Mouse (Mus musculus) left cerebral cortex, postnatal 36 days (tissue): ENCODE measurements around the gene Mfsd14a. TPM values are rescaled to one million over a fixed set of nuclear protein-coding genes. Genes with fewer than 3 reads are reported as not detected.
"Not testable (repeated sequence)": the region's sequence is repeated elsewhere in the genome, so short reads cannot be mapped to it uniquely, and the experiment has no call there.

Source experiments
- DNase-seq, 2 experiments: peaks; one replicate each; pipeline ENCODE4 v3.0.0; 2021 to 2022; ENCODE audit warnings: low spot score in 2 of 2, mixed read lengths in 1 of 2
- intact Hi-C: fragments of 180-260 bp; cut with DNase I; formaldehyde crosslinking; loops from one replicate; pipeline ENCODE4 v1.15.1; 2025
- total RNA-seq, 2 experiments: library from RNA; stranded (reverse); gene quantifications; 2 replicates each; pipeline ENCODE4 v1.2.3; 2021

Mfsd14a gene
- total RNA-seq, 2 experiments from 2014 or later: 55.1 to 55.4 TPM

DNA sequence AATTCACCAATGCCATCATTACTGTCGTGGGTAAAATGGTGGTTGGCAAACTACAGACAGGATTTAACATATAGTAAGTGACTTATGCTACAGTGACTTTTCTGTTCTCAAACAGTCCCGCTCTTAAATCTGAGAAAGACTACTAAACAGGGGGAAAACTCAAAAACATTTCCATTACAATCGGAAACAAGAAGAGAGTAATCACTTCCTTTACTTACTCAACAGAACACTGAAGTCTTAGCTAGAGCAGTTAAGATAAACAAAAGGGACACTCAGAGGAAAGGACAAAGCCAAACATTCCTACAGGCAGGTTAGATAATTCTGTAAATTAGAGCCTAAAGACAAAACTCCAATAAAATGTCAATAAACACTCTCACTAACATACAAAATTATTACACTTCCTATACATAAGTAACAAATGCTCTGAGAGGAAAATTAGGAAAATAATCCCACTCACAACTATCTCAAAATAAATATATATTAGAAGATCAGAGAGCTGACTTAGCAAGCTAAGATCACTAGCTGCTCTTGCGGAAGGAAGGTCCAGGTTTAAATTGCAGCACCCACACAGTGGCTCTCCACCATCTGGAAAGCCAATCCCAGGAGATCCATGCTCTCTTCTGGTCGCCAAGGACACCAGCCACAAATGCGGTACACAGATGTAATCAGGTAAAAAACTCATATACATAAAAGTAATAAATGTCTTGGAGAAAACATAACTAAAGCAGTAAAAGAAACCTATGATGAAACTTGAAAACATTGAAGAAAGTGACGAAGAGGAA lies 6.1 kb downstream of the Mfsd14a start:
- no peak for DNase-seq
- intact Hi-C loops: no loop called here

DNA sequence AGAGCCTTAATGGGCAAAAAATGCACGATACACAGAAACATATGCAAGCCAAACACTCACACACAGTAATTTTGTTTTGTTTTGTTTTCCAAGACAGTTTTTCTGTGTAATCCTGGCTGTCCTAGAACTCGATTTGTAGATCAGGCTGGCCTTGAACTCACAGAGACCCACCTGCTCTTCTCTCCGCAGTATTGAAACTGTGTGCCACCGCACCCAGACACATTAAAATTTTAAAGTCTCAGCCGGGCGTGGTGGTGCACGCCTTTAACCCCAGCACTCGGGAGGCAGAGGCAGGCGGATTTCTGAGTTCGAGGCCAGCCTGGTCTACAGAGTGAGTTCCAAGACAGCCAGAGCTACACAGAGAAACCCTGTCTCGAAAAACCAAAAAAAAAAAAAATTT lies 8.4 kb downstream of the Mfsd14a start:
- DNase-seq, intact Hi-C loops: not testable (repeated sequence)

DNA sequence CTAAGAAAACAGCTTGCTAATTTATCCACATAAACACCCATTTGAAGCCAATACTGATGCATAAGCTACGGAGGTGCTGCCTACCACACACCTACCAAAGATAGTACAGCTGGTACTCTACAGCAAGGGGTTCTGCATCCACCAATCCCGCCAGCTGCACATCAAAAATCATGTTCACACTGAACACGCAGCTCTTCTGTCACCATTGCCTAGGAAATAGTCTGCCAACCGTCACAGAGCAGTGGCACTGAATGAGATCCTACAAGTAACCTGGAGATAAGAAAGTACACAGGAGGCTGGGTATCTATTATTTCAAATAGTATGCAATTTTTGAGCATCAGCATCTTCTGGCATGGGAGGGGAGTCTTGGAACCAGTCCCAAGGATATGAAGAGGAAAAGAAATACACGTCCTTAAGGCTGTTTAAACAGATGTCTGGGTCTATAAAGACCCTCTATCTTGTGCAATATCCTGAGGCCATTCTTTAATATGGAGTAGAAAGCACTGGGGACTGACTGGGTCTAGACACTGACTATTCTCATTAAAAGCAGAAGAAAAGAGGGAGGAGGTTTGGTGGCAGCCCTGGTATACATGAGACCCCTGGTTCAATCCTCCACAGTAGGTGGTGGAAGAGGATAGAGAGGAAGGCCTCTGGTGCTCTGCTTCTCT lies 9.1 kb downstream of the Mfsd14a start:
- no peak for DNase-seq
- intact Hi-C loops: no loop called here

DNA sequence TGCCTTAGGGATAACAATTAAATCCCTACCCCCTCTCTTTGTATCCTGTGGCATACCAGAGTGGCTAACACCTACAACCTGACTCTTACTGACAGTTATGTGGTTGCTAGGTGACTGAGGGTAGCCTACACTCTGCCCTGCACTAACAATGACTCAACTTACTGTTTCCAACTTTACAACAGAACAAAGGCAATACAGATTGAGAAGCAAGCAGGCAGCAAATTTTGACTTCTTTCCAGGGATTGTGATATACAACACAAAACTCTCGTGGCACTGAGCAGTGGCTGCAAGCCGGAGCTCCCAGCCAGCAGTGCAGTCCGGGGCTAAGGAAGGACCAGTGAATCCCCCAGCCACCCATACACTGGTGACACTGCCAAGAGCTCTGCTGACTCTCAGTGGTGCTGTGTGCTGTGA lies 10.4 kb downstream of the Mfsd14a start:
- intact Hi-C loops: no loop called here
- no peak for DNase-seq

DNA sequence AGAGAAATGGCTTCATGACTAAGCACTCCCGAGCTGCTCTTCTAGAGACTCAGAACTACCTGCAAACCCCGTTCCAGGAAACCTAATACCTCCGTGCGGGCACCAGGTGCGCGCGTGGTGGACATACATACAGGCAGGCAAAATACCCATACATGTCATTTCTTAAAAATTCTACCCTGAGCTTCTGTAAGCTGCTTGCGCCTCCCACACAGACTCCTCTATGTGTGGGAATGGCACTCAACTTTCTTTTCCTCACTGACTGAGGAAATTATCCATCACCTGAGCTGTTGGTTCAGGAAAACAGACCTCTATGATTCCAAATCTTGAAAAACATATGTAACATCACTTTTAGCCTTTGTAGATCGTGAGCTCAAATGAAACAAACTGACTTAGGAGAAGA lies 11.8 kb downstream of the Mfsd14a start:
- DNase-seq: no peak
- intact Hi-C loops: no loop called here

DNA sequence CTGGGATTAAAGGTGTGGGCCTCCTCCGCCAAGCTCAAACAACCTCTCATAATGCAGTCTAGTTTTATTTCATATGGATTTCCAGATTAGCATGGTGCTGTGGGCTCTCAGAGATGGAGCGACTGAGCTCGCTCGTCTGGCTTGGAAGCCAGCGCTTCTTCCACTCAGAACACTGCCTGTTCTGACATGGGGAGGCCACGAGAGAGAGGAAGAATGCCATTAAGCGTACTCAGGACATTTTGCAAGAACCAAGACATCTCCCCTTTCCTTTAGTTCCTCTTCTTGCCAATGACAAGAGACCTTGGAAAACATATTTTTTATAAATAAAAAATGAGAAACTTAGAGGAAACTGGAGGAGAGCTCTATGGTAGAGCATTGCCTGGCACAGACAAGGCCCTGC lies 13.7 kb downstream of the Mfsd14a start:
- intact Hi-C loops: no loop called here
- no peak for DNase-seq

DNA sequence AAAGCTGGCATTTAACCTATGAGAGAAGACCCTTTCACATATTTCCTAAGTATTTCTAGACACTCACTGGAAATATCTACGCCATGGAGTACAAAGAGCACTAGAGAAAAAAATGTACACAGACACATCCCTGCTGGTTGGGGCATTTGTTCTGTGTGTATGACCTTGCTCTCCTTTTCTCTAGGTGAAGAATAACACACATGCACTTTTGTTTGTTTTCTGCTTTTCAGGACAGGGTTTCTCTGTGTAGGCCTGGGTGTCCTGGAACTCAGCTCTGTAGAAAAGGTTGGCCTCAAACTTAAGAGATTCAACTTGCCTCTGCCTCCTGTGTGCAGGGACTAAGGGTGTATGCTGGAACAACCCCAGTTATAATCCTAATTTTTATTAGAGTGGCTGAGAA lies 16.1 kb downstream of the Mfsd14a start:
- intact Hi-C loops: no loop called here
- no peak for DNase-seq

DNA sequence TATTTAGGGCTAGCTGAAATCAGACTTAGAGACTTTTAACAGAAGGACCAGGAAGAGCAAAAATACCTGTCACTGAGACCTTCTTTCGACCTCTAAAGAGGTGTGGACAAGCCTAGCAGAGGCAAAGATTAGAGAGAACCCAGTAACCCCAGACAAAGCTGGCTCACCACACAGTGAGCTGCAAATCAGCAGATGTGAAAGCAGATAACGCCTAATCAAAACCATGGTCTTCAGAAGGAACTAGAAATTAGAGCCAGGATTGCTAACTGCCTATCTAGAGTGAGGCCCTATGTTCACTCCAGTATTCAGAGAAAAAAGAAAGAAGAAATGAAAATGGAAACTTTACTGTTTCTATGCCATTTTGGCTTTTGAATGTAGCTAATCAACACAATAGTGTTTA lies 20.1 kb downstream of the Mfsd14a start:
- no peak for DNase-seq
- intact Hi-C loops: no loop called here

DNA sequence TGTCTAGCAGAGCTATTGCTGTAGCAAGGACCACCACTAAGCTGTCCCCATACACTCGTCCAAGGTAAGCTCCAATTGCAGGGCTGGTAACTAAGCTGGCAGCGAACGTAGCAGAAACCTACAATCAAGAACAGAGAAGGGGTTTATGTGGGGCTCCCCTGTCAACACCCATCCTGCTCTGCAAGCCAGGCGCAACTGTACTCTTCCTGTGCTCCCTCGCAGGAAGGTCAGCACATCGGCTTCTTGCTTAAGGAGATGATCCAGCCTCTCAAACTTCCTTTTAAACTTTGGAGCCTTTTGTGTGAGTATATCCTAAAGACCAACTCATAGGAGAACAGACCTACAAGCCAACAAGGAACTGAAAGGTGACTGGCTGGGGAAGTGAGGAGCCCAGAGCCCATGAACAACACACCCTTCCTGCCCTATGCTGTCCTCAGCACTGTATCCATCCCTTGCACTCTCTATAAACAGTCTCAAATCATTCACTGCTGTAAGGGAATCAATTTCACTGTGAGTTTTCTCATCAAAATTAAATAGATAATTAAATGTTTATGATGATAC lies 20.6 kb downstream of the Mfsd14a start:
- DNase-seq: no peak
- intact Hi-C loops: no loop called here

DNA sequence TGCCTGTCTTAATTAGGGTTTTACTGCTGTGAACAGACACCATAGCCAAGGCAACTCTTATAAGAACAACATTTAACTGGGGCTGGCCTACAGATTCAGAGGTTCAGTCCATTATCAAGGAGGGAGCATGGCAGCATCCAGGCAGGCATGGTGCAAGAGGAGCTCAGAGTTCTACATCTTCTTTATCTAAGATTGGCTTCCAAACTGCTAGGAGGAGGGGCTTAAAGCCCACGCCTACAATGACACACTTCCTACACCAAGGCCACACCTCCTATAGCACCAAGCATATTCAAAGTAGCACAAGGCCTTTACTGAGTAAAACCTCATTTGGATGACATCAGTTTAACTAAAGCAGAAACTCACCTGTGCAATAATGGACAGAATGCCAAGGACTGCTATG lies 22.5 kb downstream of the Mfsd14a start:
- no peak for DNase-seq
- intact Hi-C loops: no loop called here

DNA sequence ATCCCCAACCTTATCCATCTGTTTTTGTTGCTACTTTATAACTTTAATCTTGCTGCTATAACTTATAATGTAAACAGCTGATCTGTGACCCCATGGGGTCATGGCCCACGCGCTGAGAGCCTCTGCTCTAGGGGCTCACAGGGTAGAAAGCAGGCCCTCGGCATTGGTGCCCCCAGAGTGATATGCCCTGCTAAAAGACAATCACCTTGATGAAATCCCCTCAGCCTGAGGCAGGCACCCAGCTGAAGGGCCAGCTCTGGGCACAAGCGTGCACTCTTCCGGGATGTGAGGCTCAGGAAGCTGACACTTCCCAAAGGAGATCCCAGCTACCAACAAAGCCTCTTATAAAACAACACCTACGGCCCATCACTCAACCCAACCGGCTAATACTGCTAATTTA lies 23.9 kb downstream of the Mfsd14a start:
- DNase-seq: no peak
- intact Hi-C loops: no loop called here

DNA sequence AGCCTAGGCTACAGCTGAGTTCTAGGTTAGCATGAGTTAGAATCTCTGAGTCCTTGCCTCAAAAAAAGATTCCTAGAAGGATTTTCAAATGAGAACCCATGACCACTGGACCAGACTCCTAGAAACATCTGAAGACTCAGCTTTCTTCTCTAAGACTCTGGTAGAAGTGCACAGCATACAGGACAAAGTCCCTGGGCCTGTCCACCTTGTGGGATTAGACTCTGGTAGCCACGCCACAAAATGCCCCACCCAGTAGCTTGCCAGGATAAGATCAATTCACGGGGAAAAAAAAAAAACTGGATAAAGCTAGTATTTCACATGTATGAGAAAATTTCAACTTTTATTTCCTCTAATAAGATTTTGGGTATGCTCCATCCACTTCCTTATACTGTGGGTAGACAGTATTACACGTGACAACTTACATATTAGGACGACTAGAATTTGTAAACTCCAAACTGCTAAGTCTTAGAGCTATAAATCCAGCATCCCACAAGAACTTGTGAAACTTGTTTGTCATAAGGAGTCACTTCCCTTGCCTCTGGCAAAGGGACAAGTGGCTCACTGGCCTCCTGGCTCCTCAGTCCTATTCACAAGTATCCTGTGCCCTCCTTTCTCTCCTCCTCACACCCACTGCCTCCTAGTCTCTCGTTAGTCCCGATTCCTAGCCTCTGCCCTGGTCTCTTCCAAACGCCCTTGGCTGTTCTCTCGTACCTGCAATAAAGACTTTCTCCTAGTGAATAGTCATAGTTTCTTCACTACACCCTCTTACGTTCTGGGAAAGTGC lies 24.6 kb downstream of the Mfsd14a start:
- intact Hi-C loops: no loop called here
- no peak for DNase-seq

DNA sequence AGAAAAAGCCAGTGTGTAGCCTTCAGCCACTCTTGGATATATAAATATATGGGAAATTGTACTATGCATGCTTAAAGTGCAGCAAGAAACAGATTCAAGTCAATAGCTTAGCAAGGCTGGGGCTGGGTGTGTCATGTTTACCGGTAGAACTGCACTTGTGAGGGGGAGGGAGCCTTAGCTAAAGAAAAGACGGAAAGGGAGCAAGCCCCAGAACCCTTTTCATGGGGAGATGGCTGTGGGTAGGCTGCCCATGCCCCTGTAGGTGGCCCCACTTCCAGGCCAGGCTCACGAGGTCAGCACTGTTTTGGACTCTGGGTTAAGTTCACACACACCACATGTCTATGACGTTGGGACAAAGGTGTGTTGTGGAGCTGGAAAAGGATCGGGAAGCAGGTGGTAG lies 26.7 kb downstream of the Mfsd14a start:
- DNase-seq: no peak
- intact Hi-C loops: no loop called here

DNA sequence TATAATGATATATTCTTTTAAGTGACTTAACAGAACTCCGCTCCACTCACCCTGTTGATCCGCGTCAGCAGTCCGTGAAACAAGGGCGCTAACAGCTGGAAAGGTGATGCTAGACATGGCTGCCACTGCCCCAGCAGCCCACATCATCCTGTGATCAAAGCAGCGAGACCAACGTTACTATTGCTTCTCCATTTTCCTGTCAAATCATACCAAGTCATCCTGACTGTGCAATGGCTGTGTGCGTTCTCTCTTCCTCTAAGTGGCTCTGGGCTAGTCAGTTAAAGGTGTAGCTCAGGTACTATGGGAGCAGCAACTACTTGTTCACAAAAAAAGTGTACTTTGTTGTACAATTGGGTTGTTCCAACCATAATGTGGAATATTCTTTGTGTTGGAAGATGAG lies 27.6 kb downstream of the Mfsd14a start:
- DNase-seq: no peak
- intact Hi-C loops: no loop called here

DNA sequence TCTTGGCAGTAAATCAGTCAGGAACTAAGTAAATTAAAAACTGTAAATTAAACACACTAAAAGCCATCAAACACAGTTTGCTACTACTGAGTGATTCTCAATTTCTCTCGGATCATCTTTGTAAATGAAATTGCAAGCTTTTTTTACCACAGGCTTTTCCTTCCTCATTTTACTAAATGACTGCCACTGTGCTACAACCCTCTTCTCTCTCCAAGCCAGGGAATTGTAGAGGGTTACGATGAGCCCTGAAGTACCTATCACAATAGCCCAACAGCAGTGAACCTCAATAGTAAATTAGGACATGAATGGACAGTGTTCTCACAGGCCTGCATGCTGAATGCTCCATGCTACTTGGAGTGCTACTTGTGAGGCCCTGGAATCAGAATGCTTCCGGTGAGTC lies 28.4 kb downstream of the Mfsd14a start:
- intact Hi-C loops: no loop called here
- no peak for DNase-seq

DNA sequence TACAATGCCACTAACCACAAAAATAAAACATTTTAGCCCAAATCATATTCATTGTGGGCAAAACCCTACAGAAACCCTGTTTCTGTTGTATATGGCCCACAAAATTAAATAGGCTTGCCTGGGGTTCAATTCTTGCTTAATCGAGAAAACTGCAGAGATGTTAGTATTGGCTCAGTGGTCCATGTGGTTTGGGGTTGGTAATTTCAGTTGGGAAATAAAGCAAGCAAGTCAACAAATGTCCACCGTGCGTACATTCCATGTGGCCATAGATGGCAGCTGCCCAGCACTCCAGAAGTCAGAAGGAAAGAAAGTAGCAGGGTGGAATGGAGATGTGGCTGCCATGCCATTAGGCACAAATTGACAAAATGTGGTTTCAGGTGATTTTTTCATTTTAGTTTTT lies 29.5 kb downstream of the Mfsd14a start:
- intact Hi-C loops: no loop called here
- no peak for DNase-seq

DNA sequence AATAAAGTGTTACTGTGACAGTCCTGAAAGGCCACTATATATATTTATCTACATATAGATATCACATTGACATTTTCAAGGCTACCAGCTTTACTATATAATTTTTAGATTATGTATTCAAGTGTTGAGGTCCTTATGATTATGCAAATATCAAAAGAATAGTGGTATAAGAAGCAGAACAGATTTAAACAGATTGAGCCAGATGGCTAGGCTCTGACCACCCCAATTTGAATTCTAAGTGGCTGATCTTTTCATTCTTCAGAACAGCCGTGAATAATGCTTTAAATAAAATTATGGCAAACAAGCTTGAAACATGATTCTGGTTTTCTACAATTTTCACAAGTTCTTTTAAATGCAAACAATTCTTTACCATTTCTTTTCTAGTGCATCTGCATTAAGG lies 31.0 kb downstream of the Mfsd14a start:
- intact Hi-C loops: no loop called here
- DNase-seq: no peak

DNA sequence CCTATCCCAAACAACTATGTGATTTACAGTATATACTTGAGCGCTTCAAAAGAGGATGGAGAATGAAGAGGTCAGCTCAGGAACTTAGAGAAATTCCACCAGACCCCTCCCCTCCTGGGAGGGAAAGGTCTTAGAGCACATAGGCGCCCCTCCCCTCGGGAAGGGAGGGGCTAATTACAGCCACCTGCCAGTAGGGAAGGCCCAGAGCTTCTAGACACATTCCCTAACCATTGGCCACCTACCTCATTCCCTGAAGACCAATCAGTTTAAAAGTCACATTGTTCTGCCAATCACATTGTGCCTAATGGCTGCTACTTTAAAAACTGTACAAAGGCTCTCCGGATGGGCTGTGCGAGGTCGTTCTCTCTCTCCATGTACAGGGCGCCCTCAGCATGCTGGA lies 39.8 kb downstream of the Mfsd14a start:
- intact Hi-C loops: no loop called here
- no peak for DNase-seq

DNA sequence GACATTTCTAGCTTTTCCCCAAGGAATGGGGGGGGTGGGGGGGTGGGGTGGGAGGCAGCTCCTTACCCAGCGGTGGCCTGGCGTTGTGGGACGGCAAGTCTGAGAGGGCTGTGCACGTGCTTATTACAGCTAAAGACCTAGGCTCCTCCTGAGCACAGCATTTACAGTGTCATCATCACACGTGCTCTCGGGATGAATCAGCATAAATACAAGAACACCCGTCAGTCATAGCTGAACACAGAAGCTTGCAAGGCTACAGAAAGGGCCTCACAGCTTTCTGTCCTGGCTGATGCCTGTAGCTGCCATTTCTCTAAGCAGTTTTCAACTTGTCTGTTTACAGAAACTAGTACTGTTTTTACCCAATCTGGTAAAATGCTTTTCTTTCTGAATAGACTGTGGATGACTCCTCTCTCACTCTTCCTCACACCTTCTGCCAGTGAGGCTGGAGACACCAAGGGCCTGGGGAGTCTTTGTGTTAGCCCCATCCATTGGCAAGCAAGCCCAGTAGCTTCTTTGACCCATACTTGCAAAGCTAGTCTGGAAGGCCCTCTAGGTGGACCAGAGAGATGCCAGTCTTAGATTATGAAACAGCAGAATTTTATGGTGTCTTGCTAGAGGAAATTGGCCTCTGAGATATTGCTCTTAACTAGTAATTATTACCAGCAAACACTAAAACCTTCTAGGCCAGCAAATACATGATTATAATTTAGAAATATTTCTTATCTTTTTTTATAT lies 41.7 kb downstream of the Mfsd14a start:
- intact Hi-C loops: no loop called here
- no peak for DNase-seq

DNA sequence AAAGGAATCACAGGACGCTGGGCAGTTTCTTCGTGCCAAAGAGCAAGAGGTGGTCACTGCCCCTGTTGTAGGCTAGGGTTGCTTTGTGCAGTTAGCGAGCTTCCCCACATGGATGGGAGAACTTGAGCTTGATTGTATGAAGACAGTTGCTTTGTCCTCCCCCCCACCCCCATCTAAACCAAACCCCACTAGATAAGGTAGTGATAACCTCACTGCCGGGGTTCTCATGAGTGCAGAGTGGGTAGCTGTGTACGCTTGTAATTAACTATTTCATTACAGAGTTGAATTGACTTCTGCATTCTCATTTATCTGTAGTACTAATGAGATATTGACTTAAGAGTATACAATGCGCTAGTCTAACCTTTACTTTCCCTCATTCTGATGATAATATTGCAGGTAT lies 43.6 kb downstream of the Mfsd14a start:
- DNase-seq: no peak
- intact Hi-C loops: no loop called here
